Mouse (Mus musculus): ENCODE measurements at regions not wholly inside any gene's neighbourhood (a gene's known extent, or its start where the extent isn't known, plus 50 kb on each side); places are given as distances from the start of the nearest gene placed in this dataset.
"Not testable (repeated sequence)": the region's sequence is repeated elsewhere in the genome, so short reads cannot be mapped to it uniquely, and the experiment has no call there.

DNA sequence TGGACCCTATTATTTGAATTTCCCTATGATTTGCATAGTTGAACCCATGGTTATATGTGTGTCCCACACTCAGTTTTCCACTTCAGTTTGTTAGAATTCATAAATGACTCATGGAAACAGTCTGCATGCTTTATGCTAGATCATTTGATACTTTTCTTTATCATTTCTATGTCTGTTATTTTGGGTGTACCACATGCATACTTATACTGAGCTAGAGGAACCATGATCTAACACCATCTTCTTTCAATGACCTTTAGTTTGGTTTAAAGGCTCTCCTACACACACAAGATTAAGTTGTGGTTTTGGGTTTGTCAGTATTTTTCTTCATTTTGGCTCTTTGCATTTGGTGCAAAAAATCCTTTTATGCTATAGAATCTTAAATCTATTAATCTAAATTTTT, 375.2 kb downstream of the Ets1 start:
- no peak for DNase-seq (ENCODE audit: low spot score)

DNA sequence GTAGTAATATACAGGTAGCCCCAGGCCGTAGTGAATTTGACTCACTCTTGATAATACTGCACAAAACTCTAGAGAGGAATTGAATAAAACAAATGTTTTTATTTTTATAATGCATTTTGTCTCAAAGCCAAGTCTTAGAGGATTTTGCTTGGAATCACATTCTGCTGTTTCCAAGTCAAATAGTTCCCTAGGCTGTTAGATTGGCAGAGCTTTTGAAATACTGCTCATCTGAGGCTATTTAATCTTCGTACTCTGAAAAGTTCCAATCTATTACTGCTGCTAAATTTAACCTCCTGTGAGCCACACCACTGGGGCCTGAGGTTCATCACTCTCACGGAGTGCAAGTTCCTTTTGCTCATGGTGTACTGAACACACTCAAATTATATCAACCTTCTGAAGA, 399.4 kb downstream of the Ets1 start:
- DNase-seq (ENCODE audit: low spot score): no peak

DNA sequence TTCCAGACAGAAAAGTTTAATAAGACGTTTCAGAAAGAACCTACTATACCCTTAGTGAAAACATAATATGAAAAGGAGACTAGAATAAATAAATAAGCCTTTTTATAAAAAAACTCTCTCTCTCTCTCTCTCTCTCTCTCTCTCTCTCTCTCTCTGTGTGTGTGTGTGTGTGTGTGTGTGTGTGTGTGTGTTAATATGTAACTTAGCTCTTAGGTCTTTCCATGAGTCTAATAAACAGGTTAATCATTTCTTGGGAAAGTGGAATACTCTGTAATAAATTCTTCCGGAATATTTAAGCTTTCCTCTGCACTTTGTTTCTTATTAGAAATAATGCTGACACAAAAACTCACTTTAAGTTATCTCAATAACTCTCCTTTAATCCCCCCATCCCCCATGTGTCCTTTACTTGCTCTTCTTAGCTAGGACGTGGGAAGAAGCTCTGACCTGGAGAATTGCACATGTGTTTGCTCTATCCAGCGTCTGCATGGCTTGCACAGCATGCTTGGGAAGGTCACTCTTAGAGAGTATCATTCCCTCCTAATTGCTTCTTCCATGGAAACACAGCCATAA, 403.3 kb downstream of the Ets1 start:
- DNase-seq (ENCODE audit: low spot score): no peak

DNA sequence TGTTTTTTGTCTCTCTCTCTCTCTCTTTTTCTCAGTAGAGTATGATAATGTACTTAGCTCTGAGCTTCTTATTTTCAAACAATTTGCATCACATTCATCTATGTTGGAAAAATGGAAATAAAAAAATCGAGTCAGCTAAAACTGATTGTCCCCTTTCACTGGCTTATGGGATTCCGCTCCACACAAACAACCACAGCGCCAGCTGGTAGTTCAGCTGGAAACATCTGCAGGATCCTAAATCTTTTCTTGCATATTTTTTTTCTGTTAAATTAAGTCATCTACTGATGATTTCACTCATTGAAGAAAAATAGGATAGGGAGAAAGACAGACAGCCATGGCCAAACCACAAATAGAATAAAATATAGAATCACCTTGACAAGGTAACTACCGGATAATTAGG, 414.8 kb downstream of the Ets1 start:
- no peak for DNase-seq (ENCODE audit: low spot score)

DNA sequence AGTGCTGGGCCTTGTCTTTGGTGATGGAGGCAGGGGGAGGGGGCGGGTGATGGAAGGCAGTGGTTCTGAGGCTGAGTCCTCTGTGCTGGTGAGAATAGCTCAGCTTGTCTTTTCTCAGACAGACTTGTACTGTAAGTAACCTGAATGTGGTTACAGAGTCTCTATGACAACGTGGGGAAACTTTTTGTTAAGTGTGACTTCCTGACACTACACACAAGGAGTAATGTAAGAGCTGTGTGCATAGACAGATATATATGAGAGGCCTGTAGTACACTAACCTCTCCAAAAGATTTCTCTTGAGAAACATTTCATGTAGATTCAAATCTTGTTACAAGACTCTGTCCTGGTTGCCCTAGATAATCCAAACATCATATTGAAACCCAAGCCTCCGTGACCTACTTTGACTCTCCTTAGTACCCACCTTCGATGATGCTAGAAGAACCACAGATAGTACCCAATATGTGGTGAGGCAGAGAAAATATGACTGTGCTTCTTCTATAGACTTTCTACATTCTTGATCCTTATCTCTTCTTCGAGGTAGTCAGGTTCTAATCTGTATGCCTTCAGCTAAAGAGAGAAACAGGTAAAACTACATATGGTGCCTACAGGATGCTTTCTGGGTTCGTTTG, 424.7 kb downstream of the Ets1 start:
- DNase-seq (ENCODE audit: low spot score): no peak

DNA sequence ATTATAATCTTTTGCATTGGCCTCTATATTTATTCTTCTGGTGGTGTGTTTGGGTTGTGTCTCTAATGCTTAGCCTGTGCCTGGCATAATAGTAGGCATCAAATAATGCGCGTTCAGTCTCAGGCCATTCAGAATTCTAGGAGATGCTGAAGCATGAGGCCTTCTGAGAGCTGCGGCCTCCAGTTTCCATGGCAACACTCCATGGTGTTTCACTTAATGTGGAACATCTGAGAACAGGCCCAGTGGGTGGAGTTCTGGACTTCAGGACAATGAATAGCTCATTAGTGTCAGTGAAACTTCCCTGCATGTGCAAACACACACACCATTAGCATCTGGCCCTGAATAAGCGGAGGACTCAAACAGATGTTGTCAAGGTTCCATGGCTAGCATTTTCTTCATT, 426.5 kb downstream of the Ets1 start:
- DNase-seq (ENCODE audit: low spot score): peak; percentile 42

DNA sequence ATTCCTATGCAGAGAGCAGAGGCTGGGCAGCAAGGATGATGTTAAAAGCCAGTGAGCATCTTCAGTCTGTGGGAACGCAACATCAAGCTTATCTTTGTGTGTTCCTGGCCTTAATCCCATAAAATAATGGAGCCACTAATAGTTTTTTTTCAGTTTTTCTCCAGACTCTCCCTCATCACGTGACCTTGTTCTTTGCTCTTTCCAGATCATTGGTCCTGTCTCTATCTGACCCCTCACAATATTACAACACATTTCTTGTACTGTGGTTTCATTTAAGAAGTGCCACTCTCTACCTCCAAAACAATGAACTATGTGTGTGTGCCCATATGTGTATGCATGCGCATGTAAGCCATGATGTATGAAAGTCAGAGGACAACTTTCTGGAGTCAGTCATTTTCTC, 429.3 kb downstream of the Ets1 start:
- no peak for DNase-seq (ENCODE audit: low spot score)

DNA sequence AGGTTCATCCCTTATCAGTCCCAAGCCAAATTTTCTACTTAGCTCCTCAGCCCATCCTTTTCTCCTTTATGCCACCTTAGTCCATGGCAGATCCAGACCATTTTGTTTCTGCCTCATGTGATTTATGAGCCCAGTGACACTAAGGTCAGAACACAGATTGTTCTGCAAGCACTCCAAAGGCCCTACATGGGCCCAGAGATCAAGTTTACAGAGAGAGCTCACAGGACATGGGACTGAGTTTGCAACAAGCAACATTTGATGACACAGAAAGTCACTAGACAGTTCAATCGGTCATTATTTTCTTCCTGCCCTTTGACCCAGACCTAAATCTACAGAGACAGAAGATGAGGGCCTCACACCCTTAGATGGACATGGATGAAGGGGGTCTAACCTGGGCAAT, 431.5 kb downstream of the Ets1 start:
- no peak for DNase-seq (ENCODE audit: low spot score)

DNA sequence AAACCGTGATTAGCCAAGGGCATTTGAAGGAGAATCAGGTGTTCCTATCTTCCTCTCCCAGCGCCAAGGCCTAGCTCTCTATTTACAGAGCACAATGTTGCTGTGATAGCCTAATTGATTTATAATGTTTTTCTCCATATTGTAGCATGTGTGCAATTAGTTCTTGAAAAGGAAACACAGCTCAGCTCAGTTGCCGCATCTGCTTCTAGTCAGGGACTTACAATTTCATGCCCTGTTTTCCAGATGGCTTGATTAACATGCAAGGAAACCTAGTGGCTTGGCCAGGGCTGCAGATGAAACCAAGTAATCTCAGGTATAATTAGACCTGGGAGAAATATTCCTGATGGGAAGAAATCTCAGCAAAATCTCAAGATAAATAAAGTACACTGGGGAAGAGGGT, 434.1 kb downstream of the Ets1 start:
- DNase-seq (ENCODE audit: low spot score): no peak

DNA sequence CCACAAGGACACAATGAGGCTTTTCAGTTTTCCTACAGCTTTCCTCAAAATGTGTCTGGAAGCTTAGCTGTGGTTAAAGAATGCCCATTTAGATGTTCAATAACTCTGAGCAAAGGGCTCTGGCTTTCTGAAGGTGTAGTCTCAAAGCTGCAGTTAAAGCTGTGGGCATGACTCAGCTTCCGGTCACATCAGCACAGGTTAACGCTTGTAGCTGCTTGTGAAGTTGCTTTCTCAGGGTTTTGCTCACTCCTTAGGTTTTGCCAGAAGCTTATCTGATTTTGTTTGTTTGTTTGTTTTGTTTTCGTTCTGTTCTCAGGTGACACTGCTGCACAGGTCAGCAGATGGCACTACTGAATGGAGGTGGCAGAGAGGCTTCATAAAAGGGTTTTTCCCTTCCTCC, 444.2 kb downstream of the Ets1 start:
- DNase-seq (ENCODE audit: low spot score): no peak

DNA sequence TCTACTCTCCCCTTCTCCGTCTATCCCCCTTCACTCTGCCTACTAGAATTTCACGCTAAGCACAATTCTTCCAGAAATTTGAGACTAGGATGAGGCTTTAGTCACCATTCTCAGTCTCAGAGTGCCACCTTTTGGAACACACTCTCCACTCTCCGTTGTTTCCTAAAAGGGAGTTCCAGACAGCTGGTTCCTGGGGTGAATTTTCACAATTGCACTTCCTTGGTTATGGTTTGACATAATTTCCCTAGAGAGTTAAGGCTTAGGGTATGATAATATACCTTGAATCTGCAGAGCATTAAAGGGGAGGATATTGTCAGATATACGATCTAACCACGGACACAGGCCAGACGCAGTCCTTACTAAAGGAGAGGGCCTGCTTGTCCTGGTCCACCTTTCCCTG, 444.8 kb downstream of the Ets1 start:
- no peak for DNase-seq (ENCODE audit: low spot score)

DNA sequence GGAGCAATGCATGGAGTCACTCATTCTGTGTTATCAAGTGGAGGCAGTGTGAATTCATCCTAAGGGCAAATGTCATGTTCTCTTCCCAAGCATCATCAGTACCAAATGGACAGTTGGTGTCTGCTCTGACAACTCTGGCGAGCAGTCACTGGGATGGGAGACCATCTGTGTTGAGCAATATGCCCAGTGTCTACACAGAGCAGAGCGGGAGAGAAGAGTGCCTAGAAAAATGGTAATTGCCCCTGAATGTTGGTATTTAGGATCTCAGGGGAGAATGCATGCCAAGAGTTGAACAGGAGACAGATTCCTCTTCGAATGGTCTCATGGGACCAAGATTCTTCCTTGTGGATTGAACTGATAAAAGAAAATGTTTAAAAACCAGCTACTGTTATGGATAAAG, 454.0 kb downstream of the Ets1 start:
- DNase-seq (ENCODE audit: low spot score): no peak

DNA sequence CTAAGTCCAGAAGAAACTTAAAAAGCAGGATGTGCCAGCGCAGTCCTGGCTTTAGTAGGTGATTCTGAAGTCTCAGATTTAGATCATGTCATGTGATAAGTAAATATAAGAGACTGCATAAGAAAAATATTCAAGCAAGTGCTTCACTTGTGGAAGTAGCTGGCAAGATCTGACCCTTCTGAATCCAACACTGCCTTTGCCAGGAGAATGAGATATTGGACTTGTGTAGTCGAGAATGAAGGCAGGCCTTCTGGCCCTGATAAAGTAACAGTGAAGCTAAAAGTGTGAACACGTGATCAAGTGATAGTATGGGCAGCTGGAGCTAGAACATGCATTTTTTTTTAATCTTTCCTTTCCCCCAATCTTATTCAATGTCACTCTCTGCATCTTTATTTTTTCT, 455.6 kb downstream of the Ets1 start:
- DNase-seq (ENCODE audit: low spot score): no peak

DNA sequence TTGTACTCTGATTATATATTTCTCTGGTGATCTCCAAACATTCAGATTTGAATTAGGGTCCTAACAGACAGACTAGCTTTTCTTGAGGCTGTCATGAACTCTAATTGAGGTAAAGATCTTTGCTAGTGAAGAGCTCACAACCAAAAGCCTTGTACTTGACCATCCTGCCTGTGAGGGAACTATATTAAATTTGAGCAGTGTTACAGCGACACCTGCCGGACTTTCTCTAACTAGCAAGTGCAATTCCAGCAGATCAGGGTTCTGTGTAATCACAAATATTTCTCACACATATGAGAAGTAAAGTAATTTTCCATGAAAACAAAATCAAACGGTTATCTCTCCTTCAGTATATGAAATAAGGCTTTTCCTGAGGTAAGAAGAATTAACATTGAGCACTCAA, 459.6 kb downstream of the Ets1 start:
- peak; percentile 80 for DNase-seq (ENCODE audit: low spot score)

DNA sequence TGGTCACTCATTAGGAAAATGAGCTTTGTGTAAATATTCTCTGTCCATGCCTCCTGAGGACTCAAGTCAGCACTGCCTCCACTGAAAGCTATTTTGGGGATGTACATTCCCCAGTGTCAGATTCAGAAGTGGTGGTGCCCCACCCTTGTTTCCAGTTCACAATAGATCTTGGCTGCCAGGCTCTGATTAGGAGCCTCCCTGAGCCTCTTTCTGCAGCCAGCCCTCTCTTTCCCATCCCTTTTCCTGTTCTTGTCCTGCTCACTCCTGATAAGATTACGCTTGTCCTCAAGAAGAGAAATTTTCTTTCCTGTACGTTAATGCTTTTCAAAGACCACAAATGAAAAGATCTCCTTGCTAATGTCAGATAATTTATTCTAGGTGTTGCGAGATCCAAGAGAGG, 465.2 kb downstream of the Ets1 start:
- no peak for DNase-seq (ENCODE audit: low spot score)

DNA sequence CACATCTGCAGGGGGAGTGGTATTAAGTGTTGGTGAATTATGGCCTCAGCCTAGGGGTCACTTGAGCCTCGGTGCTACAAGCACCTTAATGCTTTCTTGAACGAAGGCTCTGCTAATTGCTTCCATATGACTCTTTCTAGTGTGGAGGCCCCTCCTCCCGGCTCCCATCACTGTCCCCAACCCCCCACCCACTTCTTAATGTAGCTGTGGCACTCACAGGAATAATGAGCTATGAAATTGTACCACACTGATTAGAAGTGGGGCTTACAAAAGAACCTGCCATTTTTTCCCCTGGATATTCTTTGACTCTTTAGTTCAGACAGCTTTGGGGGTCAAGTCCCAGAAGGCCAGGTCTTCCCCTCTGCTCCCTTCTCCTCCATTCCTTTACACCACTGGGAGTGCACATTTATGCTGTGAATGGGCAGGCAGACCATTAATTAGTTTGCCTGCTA, 468.6 kb downstream of the Ets1 start:
- DNase-seq (ENCODE audit: low spot score): no peak

DNA sequence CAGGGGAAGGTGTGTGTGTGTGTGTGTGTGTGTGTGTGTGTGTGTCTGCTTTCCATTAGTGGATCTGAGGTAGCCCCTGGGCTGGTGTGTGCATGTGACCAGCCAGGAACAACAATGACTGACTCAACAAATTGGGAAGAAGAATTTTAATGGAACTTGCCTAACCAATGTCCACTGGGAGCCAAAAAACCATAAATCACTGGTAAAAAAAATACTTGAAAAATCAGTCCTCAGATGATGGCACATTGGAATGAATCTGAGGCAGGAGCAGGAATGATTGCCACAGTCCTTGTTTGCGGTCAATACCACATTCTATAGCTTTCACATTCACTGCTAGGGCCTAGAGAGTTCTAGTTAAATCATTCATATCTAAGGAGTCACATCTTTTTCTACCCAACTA, 487.8 kb downstream of the Ets1 start:
- no peak for DNase-seq (ENCODE audit: low spot score)

DNA sequence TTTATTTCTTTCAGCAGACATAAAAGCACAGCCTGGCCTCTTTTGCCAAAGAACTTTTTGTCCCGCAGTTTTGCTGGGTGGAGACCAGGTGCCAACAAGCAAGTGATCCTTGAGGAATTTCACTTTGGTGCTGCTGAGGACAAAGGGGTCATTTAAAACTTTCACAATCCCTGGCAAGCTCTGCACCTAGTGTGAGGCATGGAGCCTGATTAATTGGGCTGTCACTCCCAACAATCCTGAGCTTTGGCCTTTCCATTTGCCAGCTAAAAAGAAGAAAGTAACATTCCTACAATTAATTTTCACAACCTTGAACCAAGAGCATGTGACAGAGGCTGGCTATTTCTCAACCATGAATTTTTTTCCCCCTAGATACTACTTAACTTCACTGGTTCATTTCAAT, 516.2 kb downstream of the Ets1 start:
- DNase-seq (ENCODE audit: low spot score): no peak

DNA sequence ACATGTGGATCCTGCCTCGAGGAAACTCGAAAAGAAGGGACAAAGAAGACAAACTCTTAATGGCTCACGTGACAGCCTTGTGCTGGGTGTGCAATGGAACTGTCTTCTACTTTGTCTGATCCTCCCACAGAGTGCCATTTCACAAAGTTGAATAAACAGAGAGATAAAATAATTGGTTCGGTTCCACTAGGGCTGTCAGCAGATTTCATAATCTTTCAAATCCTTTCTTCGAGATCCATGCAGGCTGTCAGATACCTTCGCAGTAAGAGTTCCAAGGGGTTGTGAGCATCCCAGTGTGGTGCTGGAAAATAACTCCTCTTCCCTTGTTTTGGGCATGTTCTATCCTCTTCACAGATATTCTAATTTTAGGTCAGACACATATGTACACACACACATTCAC, 532.1 kb downstream of the Ets1 start:
- DNase-seq (ENCODE audit: low spot score): no peak

DNA sequence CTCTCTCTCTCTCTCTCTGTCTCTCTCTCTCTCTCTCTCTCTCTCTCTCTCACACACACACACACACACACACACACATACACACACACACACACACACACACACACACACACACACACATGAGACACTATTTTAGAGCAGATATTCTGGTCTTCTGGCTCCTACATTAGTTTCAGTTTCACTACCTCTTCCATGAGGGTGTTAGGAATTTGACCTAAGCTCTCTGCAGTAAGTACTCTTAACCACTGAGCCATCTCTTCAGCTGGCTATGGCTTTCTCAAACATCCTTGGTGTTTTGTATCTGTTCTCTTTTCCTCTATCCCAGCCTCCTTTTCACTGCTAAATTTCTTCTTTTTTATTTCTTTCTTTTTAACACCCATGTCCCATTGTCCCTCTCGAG, 533.1 kb downstream of the Ets1 start:
- DNase-seq (ENCODE audit: low spot score): not testable (repeated sequence)

DNA sequence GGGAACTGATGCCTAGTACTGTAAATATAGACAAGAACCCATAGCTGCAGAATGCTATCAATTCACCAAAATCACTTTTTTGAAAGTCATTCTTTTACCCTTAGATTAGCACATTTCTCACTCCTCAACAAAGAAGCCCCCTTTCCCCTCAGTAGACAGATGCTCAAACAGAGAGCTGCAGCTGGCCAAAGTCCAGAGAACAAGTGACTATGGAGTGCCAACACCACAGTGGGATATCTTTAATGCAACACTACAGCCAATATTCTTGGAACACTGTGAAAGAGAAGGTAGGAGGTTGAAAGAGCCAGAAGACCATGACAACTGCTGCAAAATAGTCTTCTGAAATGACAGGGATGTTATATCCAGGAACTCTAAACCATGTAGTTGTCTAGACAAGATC, 544.0 kb downstream of the Ets1 start:
- DNase-seq (ENCODE audit: low spot score): no peak

DNA sequence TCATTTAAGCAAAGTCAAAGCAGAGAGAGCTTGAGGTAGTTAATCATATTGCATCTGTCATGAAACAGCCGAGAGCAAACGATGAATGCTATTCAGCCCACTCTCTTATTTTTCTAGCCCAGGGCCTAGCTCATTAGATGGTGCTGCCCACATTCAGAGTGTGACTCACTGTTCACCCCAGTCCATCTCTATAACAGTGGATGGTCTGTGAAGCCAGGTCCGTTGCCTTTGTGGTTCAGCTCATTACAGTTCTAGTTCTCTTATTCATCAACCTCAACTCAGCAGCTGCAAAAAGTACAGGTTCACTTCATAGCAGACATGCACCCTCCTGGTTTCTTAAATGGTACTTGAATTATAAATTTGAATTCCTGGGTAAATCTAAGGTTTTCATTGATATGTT, 551.2 kb downstream of the Ets1 start:
- no peak for DNase-seq (ENCODE audit: low spot score)

DNA sequence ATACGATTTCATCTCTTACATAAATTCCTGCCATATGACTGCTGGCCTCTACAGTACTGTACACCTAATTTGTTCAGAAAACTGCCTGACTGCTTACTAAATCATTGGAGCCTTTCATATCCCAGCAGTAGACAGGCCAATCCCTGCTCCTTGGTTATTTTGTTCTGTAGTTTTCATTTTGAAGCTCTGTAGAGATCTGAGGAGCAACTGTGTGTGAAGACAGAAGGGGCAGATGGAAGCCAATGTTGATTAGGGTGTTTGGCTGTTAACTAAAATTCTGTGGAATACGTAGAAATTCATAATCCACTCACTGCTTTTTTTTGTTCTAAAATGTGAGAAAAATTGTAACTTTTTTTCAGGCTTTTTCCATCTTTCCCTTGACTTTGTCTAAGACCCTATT, 573.1 kb downstream of the Ets1 start:
- DNase-seq (ENCODE audit: low spot score): no peak

DNA sequence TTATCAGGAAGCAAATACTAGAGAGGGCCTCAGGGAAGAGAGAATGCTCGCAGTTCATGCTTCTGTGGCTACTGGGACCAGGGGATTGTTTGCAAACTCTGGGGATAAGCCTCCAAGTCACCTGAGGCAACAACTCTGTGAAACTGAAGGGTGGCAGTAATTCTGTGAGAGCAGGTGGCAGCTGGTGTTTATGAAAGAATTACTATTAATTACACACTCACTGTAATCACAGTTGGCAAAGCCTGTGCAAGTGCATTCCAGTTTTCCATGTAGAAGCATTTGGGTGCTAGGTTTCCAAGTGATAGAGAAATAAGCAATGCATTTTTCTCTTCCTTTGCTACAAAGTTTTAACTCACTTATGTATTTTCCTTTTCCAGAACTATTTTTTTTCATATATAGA, 578.5 kb downstream of the Ets1 start:
- no peak for DNase-seq (ENCODE audit: low spot score)

DNA sequence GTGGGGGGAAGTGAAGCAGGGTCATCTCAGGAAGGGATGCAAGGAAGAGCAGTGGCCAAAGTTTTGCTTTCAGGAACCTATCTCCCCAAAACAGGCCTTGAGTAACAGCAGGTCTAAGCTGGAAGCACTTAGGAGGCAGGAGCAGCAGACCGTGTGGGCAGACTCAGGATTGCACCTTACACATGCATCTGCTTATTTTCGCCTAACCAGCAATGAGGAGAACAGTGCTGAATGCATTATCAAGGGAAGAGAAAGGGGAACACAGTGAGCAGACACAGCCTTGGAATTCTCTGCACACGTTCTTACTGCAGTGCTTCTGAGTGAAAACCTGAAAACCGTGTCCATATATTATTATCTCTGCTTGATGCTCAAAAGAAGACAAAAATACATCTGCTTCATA, 585.0 kb downstream of the Ets1 start:
- DNase-seq (ENCODE audit: low spot score): no peak
